Mouse (Mus musculus) lung, embryonic 14.5 days (tissue): ENCODE data around the gene Efcab5. TPM values are rescaled to one million over a fixed set of nuclear protein-coding genes. Genes with fewer than 3 reads are reported as not detected.
"Not testable (repeated sequence)": the region's sequence is repeated elsewhere in the genome, so short reads cannot be mapped to it uniquely, and the experiment has no call there.

Experiments
- ATAC-seq: fragments of 200-750 bp; cut with Nextera tagmentation; 2 replicates; pipeline ENCODE4 v1.8.0; 2017; ENCODE audit warnings: mild to moderate bottlenecking, moderate TSS enrichment, moderate library complexity; ENCODE audit not compliant: insufficient read depth
- DNase-seq: peaks from one replicate; pipeline ENCODE4 v3.0.0-alpha.2; 2015
- H3K27ac ChIP-seq: fragments of 300-500 bp; sonication (generic); 2 replicates; pipeline ENCODE4 v1.5.1; 2014; ENCODE audit warnings: low read depth, mild to moderate bottlenecking, moderate library complexity
- H3K27me3 ChIP-seq: fragments of 300-500 bp; sonication (generic); 2 replicates; pipeline ENCODE4 v1.6.1; 2014; ENCODE audit warnings: low read length, control low read depth; ENCODE audit not compliant: insufficient read depth
- H3K36me3 ChIP-seq: fragments of 300-500 bp; sonication (generic); 2 replicates; pipeline ENCODE4 v1.6.1; 2014; ENCODE audit warnings: control low read depth; ENCODE audit not compliant: insufficient read depth
- H3K4me1 ChIP-seq: fragments of 300-500 bp; sonication (generic); 2 replicates; pipeline ENCODE4 v1.6.1; 2014; ENCODE audit warnings: antibody characterized with exemption, control low read depth; ENCODE audit not compliant: insufficient read depth
- H3K4me2 ChIP-seq: fragments of 300-500 bp; sonication (generic); 2 replicates; pipeline ENCODE4 v1.6.1; 2014; ENCODE audit warnings: mild to moderate bottlenecking
- H3K4me3 ChIP-seq: fragments of 300-500 bp; sonication (generic); 2 replicates; pipeline ENCODE4 v1.5.1; 2014; ENCODE audit warnings: low read depth, low read length
- H3K9ac ChIP-seq: fragments of 300-500 bp; sonication (generic); 2 replicates; pipeline ENCODE4 v1.6.1; 2014
- H3K9me3 ChIP-seq: fragments of 300-500 bp; sonication (generic); 2 replicates; pipeline ENCODE4 v1.6.1; 2016; ENCODE audit warnings: low read depth, low read length, control low read depth
- CTCF ChIP-seq: IDR thresholded peaks from 2 replicates; pipeline ENCODE4 v1.5.1; 2016; ENCODE audit warnings: antibody characterized with exemption, low read depth
- WGBS: fragments of 180-500 bp; shearing (Covaris S2); extraction: QIAGEN DNeasy Blood & Tissue Kit; methylation state at CpG from one replicate; pipeline ENCODE4 v1.1.7; 2014; 5-methylcytosine and 5-hydroxymethylcytosine counted together
- polyA plus RNA-seq: library from polyadenylated mRNA; unstranded; fragments of >200 nt; fragmentation: Nextera tagmentation; extraction: Ambion mirVana; gene quantifications from 2 replicates; pipeline ENCODE4 v1.2.1, GENCODE M21; 2014

The Efcab5 gene
- polyA plus RNA-seq, 1 experiment from 2014 or later: 0.29 TPM

DNA sequence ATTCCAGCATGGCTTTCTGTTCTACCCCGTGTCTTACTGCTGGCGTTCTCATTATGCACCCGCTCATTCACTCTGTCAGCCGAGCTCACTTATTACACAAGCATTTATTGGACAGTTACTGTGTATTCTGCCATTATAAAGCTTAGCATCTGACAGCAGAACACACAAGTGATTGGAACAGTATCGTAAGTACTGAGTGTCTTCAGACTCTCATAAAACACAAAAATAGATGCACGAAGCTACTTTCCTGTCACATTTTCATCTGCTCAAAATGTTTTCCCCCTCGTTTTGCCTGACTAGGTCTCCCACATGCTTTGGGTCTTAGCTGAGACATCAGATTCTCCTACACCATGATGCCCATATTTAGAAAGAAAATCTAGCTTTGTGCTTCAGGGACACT, 14.2 kb downstream of the Efcab5 start:
- TF ChIP-seq CTCF: no peak
- no peak overlapping the region for H3K4me2 ChIP-seq
- no peaks in the 10 kb centered on the region for H3K9me3 ChIP-seq
- H3K4me1 ChIP-seq: no peaks in the 10 kb centered on the region
- H3K27me3 ChIP-seq: no peaks in the 10 kb centered on the region
- DNase-seq: no peak
- H3K36me3 ChIP-seq: no peaks in the 10 kb centered on the region
- ATAC-seq: no peak
- 61% methylated on average over 7 of the region's 7 CpGs for WGBS
- no peak overlapping the region for H3K4me3 ChIP-seq
- H3K27ac ChIP-seq: no peak overlapping the region
- H3K9ac ChIP-seq: no peak overlapping the region

DNA sequence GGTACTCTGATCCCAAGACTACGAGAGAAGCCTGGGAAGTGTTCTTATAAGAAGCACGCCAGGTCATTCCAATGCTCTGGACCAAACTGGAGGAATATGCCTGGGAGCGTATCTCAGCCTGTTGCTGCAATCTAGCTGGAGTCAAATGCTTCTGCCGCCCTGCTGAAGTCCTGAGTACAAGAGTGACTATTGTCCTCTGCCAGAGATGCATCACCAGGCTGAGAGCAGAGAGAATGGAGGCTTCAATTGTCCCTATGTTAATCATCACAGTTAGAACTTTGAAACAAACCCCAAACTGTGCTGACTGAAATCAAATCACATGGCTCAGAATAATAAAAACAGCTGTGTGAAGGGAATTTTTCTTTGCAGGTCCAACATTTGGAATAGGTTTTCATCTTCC, 15.0 kb downstream of the Efcab5 start:
- Histone ChIP-seq H3K4me1 (no peaks in the 10 kb centered on the region), H3K27me3 (no peaks in the 10 kb centered on the region), H3K27ac (no peak overlapping the region), H3K4me2 (no peak overlapping the region), H3K4me3 (no peak overlapping the region), H3K36me3 (no peaks in the 10 kb centered on the region), H3K9ac (no peak overlapping the region), H3K9me3 (no peaks in the 10 kb centered on the region)
- no peak for ATAC-seq
- TF ChIP-seq CTCF: no peak
- DNase-seq: no peak
- 66% methylated on average over 4 of the region's 4 CpGs for WGBS

DNA sequence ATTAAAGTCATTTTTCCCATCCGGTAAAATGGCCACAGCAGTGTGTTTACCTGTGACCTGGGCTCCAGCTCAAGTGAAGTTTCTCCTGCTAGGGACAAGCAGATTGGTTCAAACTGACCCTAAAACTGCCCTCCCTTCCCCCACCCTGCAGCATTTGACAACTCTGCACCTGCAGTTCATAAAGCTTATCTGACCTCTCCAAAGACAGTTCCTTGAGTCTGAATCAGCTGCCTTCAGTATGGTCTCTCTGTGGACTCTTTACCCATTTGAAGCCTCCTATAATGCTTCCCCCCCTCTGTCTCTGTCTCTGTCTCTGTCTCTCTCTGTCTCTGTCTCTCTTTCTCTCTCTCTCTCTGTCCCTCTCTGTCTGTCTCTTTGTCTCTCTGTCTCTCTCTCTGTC, 28.0 kb downstream of the Efcab5 start:
- Histone ChIP-seq H3K9ac (no peak overlapping the region), H3K36me3 (no peaks in the 10 kb centered on the region), H3K27ac (no peak overlapping the region), H3K27me3 (no peaks in the 10 kb centered on the region), H3K4me2 (no peak overlapping the region), H3K4me3 (no peak overlapping the region), H3K4me1 (no peaks in the 10 kb centered on the region), H3K9me3 (no peaks in the 10 kb centered on the region)
- no peak for DNase-seq
- TF ChIP-seq CTCF: no peak
- WGBS: 46% methylated on average over 1 of the region's 1 CpGs
- no peak for ATAC-seq

DNA sequence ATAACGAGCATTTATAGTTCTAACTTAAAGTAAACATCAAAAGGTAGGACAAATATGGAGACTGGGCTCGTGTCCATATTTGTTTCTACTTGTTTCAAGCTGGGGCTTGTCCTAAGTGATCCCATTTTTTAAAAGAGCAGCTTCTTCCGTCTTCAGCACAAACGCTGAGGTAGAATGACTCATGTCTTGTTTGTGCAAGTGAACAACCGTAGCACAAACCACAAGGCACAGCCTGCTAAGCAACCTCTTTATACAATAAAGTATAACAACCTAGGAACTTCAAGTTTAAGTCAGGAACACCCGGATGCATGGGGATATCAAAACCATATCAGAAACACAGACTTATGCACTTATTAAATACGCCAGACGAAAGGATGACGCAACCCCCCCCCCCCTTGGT, 28.4 kb downstream of the Efcab5 start:
- H3K27me3 ChIP-seq: no peaks in the 10 kb centered on the region
- H3K4me3 ChIP-seq: no peak overlapping the region
- DNase-seq (no peak), ATAC-seq (no peak)
- no peak overlapping the region for H3K27ac ChIP-seq
- TF ChIP-seq CTCF: no peak
- no peak overlapping the region for H3K9ac ChIP-seq
- H3K9me3 ChIP-seq: no peaks in the 10 kb centered on the region
- H3K4me1 ChIP-seq: no peaks in the 10 kb centered on the region
- no peaks in the 10 kb centered on the region for H3K36me3 ChIP-seq
- H3K4me2 ChIP-seq: no peak overlapping the region
- WGBS: 64% methylated on average over 9 of the region's 9 CpGs

DNA sequence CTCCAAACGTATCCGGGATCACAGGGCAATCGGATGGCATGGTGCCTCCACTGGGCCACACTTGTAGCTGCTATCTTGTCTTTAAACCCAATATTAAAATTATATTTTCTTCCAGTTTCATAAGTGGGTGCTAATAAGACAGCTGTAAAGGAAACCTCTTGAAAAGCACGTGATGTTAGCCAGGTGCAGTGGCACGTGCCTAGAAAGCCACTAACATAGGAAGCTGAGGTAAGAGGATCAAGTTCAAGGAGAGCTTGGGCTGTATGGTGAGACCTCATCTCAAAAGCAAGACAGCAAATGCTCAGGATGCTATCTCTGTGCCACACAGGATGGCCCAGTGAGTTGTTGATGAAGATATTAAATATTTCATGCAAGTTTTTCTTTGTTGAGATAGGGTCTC, 34.6 kb downstream of the Efcab5 start:
- 74% methylated on average over 5 of the region's 5 CpGs for WGBS
- Histone ChIP-seq H3K9me3 (no peaks in the 10 kb centered on the region), H3K9ac (no peak overlapping the region), H3K36me3 (no peaks in the 10 kb centered on the region), H3K27me3 (no peaks in the 10 kb centered on the region), H3K4me2 (no peak overlapping the region), H3K27ac (no peak overlapping the region), H3K4me1 (no peaks in the 10 kb centered on the region), H3K4me3 (no peak overlapping the region)
- DNase-seq (no peak), ATAC-seq (no peak)
- TF ChIP-seq CTCF: no peak

DNA sequence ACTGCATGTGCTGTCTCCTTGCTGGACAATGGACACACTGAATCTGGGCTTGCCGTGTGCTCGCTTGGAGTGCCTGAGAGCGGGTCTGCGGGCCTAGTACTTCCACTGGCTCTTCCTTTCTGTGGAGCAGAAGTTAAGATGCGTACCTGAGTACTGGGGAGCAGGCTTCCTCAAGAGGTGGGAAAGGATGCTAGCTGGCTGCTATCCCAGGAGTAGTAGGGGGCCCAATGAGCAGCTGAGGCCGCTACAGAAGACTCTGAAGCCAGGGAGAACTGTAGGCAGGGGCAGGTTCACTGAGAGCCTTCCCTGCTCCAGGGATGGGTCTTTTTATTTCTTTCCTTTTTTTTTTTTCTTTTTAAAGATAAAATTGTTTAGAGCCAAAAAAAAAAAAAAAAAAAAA, 38.0 kb downstream of the Efcab5 start:
- ATAC-seq: no peak
- H3K27ac ChIP-seq: no peak overlapping the region
- 80% methylated on average over 6 of the region's 6 CpGs for WGBS
- H3K9ac ChIP-seq: no peak overlapping the region
- no peaks in the 10 kb centered on the region for H3K9me3 ChIP-seq
- no peak overlapping the region for H3K4me3 ChIP-seq
- no peak for DNase-seq
- H3K4me1 ChIP-seq: no peaks in the 10 kb centered on the region
- H3K27me3 ChIP-seq: no peaks in the 10 kb centered on the region
- no peak overlapping the region for H3K4me2 ChIP-seq
- TF ChIP-seq CTCF: no peak
- H3K36me3 ChIP-seq: no peaks in the 10 kb centered on the region

DNA sequence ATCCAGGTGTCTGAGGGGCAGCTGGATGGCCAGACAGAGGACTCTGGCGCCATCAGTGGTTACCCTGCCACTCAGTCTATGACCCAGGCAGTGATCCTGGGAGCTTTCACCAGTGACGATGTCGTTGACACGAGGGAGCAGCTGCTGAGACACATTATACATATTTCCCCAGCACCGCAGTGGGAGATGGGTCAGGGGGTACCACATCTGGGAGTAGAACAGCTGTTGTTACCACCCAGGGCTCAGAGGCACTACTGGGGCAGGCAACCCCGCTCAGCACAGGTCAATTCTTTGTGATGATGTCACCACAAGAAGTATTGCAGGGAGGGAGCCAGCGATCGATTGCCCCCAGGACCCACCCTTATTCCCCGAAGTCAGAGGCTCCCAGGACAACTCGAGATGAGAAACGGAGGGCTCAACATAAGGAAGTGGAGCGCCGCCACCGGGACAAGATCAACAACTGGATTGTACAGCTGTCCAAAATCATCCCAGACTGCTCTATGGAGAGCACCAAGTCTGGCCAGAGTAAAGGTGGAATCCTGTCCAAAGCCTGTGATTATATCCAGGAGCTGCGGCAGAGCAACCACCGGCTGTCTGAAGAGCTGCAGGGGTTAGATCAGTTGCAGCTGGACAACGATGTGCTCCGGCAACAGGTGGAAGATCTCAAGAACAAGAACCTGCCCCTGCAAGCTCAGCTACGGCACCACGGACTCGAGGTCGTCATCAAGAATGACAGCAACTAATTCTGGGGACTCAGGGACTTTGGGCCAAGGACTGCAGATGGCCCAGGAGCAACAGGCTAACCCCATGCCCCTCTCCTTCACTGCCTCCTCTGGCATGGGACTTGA, 38.8 kb downstream of the Efcab5 start:
- not testable (repeated sequence) for H3K4me3 ChIP-seq, H3K4me2 ChIP-seq, H3K4me1 ChIP-seq, H3K27me3 ChIP-seq, H3K9me3 ChIP-seq, H3K9ac ChIP-seq, H3K27ac ChIP-seq, ATAC-seq, DNase-seq, H3K36me3 ChIP-seq
- WGBS: 45% methylated on average over 20 of the region's 22 CpGs

DNA sequence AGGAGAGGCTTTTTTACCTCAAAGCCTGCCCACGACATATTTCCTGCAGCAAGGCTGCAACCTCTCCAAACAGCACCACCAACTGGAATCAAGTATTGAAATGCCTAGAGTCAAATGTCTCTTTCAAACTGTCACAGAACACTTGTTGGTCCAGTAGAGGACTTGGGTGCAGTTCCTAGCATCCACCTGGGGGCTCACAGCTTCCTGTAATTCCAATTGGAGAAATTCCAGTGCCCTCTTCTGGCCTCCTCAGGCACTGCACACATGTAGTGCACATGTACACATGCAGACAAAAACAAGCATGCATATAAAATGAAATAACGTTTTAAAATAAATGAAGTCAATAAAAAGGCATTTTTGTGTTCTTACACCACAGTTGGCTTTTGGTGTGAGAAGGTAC, 40.0 kb downstream of the Efcab5 start:
- WGBS: 84% methylated on average over 2 of the region's 2 CpGs
- ATAC-seq: no peak
- no peak for TF ChIP-seq CTCF
- no peak overlapping the region for H3K27ac ChIP-seq
- H3K9me3 ChIP-seq: no peaks in the 10 kb centered on the region
- no peak overlapping the region for H3K4me2 ChIP-seq
- H3K4me3 ChIP-seq: no peak overlapping the region
- H3K27me3 ChIP-seq: no peaks in the 10 kb centered on the region
- H3K36me3 ChIP-seq: no peaks in the 10 kb centered on the region
- no peak overlapping the region for H3K9ac ChIP-seq
- DNase-seq: no peak
- H3K4me1 ChIP-seq: no peaks in the 10 kb centered on the region
